Mouse (Mus musculus) 416B (cell line): ENCODE measurements around the gene Fuca2.

Experiments used
- DNase-seq: peaks from one replicate; pipeline ENCODE4 v3.0.0; 2011; ENCODE audit warnings: low read depth

Fuca2 gene

DNA sequence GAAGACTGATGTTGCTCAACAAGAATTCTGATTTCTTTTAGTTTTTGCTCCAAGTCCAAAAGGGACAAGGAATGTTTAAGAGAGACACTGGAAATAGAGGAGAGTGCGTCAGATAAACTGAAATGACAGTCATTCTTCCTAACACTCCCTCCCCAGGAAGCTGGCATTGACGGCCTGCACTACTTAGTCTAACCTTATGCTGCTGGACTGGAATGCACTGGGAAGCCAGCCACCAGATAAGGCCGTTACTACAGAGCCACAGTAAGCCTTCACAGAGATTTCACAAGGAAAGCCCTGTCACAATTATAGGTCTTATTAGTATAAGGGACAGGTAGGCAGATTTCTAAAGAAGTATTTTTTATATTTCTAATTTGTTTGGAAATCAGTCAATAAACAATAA, 35.4 kb downstream of the Fuca2 start:
- DNase-seq = no peak

DNA sequence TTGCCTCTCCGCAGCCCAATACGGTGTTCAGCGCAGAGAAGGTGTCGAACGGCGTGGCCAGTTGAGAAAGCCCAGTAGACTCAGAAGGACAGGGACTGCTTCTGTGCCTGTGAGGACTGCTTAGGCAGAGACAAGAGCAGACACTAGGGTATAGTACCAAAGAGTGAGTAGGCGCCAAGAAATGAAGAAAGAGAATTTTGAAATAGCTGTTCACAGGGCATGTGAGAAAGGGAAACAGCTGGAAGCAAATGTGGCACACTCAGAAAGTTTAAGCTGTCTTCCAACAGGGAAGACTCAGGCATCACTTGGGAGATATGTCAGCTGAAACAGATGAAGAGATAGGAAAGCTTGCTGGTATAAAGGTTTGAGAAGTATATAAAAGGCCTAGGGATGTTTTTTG, 37.4 kb downstream of the Fuca2 start:
- no peak for DNase-seq

DNA sequence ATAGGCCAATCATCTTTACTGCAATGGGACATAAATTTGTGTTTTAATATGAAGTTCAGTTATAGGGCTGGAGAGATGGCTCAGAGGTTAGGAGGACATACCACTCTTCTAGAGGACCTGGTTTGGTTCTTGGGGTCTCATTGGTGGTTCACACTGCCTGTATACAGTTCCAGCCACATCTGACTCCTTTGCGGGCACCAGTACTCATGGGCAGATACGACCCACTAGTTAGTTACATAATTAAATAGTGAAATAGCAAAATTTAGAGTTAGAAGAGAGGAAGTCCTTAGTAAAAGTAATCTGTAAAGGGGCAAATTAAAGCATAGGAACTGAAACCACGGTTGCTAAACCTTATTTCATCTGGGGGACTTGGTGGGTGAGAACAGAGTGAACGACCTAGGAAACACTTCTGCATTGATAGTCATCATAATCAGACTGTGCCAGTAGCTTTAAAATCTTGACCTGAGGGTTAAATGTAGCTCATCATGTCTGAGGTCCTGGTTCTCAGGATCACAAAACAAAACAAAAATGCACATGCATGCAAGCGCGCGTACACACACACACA, 40.5 kb downstream of the Fuca2 start:
- no peak for DNase-seq

DNA sequence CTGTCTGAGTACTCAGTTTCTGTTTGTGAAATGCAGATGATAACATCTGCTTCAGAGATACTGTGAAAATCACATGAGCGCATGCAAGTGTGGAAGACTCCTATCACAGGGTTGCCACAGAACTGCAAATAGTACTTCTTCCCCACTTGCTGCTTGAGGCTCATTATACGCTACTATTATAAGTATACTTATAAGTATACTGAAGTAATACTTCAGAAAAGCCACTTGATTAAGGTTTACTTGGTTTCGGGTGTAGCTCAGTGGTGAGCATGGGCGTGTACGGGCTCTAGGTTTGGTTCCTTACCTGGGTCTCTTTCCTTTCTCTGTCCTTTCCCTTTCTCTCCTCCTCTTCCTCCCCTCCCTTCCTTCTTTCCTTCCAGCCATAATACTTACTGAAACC, 42.4 kb downstream of the Fuca2 start:
- no peak for DNase-seq

DNA sequence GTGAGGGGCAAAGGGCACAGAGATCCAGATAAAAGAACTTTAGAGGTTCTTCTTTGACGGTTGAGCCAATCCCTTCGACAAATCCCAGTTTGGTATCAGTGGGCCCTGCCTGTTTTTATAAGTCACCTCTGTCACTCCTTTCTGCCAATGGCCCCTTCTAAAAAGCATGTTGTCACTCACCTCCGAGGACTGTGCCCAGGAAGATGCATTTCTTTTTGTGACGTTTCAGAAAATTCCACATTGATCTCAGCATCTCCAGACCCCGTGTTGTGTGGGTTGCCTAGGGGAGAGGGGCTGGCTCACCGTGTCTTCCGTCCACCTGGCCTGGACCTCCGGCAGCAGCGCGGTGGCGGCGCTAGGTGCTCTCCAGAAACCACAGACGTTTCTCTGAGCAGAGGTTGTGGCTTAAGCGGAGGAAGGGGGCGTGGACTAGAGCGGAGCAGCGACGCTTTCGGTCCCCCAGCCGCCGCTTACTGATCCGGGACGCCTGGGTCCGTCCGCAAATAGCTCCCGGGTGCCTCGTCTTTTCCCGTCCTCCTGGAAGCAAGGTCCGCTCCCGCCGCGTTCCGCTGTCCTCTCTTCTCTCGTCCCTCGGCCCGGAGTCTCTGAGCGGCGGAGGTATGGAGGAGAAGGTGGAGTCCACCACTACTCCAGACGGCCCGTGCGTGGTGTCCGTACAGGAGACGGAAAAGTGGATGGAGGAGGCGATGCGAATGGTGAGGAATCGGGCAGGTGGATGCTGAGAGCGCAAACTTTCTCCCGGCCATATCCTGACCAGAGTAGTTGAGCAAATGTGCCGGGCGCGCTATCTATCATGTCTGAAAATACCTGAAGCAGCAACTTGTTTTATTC, 53.5 kb downstream of the Fuca2 start, which contains the start of the genes Adat2 and Pex3:
TSS of gene Adat2 (plus strand) at position 249 of the 852 bp plus-strand sequence.
TSS of gene Pex3 (minus strand) at position 497 of the 852 bp plus-strand sequence.
- peak; percentile 93 for DNase-seq

DNA sequence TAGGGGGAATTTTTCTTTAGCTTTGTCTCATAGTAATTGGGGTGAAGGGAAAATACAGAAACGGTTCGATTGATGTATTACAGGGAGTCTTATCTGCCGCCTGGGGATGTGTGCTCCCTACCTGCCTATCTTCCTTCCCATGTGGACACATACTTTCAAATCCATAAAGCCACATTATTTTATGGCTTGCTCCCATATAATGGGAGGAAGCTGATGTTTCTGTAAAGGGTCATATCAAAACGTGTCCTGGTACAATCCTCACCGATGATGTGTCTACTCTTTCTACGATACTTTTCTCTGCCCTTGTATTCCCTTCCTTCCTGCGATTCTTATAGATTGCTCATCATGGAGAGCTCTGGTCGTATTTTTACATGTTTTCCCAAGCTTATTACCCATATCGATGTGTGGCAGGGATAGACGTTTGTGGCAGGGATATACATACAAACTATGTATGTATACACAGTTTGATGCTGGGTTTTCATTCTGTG, 54.2 kb downstream of the Fuca2 start:
- DNase-seq = no peak

DNA sequence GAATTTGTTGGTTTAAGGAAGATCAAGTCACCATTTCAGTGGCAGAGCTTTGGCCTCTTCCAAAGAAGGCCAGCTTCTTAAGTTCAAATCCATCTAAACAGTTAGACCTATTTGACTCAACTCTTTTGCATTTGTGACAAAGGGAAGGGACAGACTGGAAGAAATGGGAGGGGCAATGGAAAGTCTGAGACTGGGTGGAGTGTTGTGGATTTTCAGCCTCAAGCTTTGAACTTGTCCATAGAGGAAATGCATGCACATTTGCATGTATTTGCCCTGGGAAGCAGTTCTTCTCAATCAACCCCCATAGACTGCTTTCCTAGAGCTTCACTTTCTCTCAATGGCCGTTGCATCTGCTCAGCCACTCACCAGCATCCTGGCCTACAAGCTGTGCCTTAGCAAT, 55.0 kb downstream of the Fuca2 start:
- DNase-seq = no peak

DNA sequence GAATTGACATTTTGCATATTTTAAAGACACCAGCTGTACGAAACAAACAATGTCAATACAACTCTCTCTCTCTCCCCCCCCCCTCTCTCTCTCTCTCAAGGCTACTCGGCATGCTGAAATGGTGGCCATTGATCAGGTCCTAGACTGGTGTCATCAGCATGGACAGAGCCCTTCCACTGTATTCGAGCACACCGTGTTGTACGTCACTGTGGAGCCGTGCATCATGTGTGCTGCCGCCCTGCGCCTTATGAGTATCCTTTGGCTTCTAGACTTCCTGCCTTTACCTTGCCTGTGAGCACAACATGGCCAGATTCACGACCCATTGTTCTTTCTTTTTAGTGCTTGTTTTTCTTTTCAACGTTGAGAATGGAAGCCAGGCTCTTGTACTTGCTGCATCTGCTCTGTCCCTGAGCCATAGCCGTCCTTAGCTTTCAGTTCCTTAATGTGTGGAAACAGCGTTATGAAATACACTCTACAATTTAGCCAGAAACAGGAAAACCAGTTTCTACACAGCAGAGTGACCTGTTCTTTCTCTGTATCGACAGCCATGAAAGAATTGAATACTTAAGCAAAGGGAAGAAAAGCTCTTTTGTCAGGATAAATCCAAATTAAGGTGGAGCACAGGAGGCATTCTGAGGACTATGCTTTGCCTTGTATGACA, 60.8 kb downstream of the Fuca2 start:
- no peak for DNase-seq

DNA sequence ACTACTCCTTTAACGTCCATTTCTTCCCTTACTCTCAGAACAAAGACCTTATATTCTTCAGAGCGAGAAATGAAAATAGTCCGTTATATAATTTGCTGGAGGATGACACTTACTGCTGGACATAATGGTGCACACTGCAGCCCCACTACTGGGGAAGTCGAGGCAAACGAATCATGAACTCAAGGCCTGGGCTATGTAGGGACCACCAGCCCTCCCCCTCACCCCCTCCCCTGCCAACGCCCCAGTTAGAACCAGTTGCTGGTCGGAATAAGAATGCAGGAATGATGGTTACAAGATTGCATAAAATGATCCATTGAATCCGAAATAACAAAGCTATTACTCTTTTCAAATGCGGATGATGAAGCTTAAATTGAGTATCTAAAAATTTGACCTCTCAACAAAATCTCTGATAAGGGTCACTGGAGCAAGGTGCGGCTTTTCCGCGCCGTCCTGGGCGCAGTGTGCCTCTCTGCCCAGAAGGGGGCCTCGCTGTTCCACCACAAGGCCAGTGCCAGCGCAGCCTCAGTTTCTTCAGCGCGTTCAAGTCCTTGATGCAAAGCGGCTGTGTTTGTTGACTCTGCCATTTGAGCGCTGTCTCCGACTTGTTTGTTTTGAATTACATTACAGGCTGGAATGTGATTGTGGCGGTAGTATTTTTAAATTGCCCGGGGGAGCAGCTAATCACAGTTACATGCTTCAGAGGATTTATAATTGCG, 65.2 kb downstream of the Fuca2 start:
- DNase-seq = peak; percentile 20

DNA sequence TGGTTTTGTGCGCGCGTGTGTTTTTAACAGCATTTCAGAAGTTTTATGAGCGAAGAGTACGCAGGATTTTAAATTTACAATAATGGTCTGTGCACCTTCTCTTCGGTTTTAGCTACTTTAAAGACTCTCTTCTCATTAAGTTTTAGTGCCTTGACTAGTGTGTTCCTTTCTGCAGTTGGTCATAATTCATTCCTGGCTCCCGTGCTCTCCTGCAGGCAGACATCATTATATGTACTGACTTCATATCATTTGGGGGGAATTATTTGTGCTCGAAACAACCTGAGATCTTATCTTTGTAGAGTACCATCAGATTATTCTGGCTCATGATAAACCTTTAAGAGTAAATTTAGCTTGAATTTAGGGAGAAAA, 65.7 kb downstream of the Fuca2 start:
- DNase-seq = no peak

DNA sequence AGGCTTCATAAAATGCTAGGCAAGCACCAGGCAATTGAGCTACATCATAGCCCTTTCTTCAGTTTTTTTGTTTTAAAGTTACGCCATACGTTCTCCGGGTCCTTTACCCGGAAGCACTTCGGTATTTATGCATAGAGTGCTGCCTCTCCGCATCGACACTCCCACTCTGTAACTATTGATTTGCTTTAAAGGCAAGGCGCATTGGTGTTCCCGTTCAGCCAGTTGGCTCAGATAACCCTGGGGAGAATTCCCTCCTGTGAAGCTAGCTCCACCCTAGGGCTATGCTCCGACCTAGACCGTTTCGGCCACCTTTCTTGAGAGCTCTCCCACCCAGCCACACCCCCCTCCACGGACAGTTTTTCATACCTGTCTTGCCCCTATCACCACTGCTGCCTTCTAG, 67.1 kb downstream of the Fuca2 start:
- no peak for DNase-seq
